Mouse (Mus musculus): ENCODE results near the gene Slc34a2. TPM values are rescaled to one million over a fixed set of nuclear protein-coding genes. Genes with fewer than 3 reads are reported as not detected.

Slc34a2 gene
- polyA plus RNA-seq, 1 experiment from 2014 or later, result 0.35 TPM

GRCm38 (mm10) chr5:53023432-53023831 lies 14.4 kb upstream of the Slc34a2 start:
- Histone ChIP-seq H3K4me3 (ENCODE audit: low read depth, low read length) (no peak overlapping the region), H3K27ac (ENCODE audit: low read depth) (no peak overlapping the region), H3K36me3 (replicated peaks; ENCODE audit: insufficient read depth, low read length) (no peaks in the 10 kb centered on the region), H3K27me3 (ENCODE audit: insufficient read depth, low read length) (no peaks in the 10 kb centered on the region), H3K4me2 (ENCODE audit: low read depth, low read length) (no peak overlapping the region), H3K9ac (replicated peaks) (no peak overlapping the region), H3K4me1 (ENCODE audit: insufficient read depth) (no peaks in the 10 kb centered on the region; the same call in 1 of the 2 replicates), H3K9me3 (ENCODE audit: low read length) (no peaks in the 10 kb centered on the region)
- DNase-seq, result no peak
- TF ChIP-seq EP300 (IDR thresholded peaks at IDR 0.05; ENCODE audit: low read depth) (no peak), CTCF (IDR thresholded peaks at IDR 0.05; ENCODE audit: low read depth) (no peak)
- ATAC-seq, result no peak
- 66% methylated on average over 2 of the region's 2 CpGs for WGBS (ENCODE audit: insufficient replicate concordance)

GRCm38 (mm10) chr5:53023901-53024300 lies 14.0 kb upstream of the Slc34a2 start:
- Histone ChIP-seq H3K4me2 (ENCODE audit: low read depth, low read length) (no peak overlapping the region), H3K4me3 (ENCODE audit: low read depth, low read length) (no peak overlapping the region), H3K27ac (ENCODE audit: low read depth) (no peak overlapping the region), H3K36me3 (replicated peaks; ENCODE audit: insufficient read depth, low read length) (no peaks in the 10 kb centered on the region), H3K4me1 (ENCODE audit: insufficient read depth) (no peaks in the 10 kb centered on the region; the same call in 1 of the 2 replicates), H3K27me3 (ENCODE audit: insufficient read depth, low read length) (no peaks in the 10 kb centered on the region), H3K9me3 (ENCODE audit: low read length) (no peaks in the 10 kb centered on the region), H3K9ac (replicated peaks) (no peak overlapping the region)
- TF ChIP-seq EP300 (IDR thresholded peaks at IDR 0.05; ENCODE audit: low read depth) (no peak), CTCF (IDR thresholded peaks at IDR 0.05; ENCODE audit: low read depth) (no peak)
- DNase-seq (peak; percentile 18), ATAC-seq (peak; percentile 68)
- 65% methylated on average over 5 of the region's 5 CpGs for WGBS (ENCODE audit: insufficient replicate concordance)

- TF ChIP-seq EP300 (IDR thresholded peaks at IDR 0.05; ENCODE audit: low read depth) (no peak), CTCF (IDR thresholded peaks at IDR 0.05; ENCODE audit: low read depth) (no peak)
- Histone ChIP-seq H3K4me2 (ENCODE audit: low read depth, low read length) (no peak overlapping the region), H3K4me3 (ENCODE audit: low read depth, low read length) (no peak overlapping the region), H3K27ac (ENCODE audit: low read depth) (no peak overlapping the region), H3K9me3 (ENCODE audit: low read length) (no peaks in the 10 kb centered on the region), H3K9ac (replicated peaks) (no peak overlapping the region), H3K4me1 (ENCODE audit: insufficient read depth) (no peaks in the 10 kb centered on the region; the same call in 1 of the 2 replicates), H3K27me3 (ENCODE audit: insufficient read depth, low read length) (no peaks in the 10 kb centered on the region), H3K36me3 (replicated peaks; ENCODE audit: insufficient read depth, low read length) (no peaks in the 10 kb centered on the region)
- 67% methylated on average over 8 of the region's 8 CpGs for WGBS (ENCODE audit: insufficient replicate concordance)
- DNase-seq (no peak), ATAC-seq (no peak)
These were observed 12.5 kb upstream of the Slc34a2 start for GRCm38 (mm10) chr5:53025276-53025973.

GRCm38 (mm10) chr5:53031346-53031745 lies 6.5 kb upstream of the Slc34a2 start:
- H3K9me3 ChIP-seq (ENCODE audit: low read length), result no peaks in the 10 kb centered on the region
- DNase-seq, result no peak
- H3K27me3 ChIP-seq (ENCODE audit: insufficient read depth, low read length), result no peaks in the 10 kb centered on the region
- TF ChIP-seq CTCF (IDR thresholded peaks at IDR 0.05; ENCODE audit: low read depth), result no peak
- TF ChIP-seq EP300 (IDR thresholded peaks at IDR 0.05; ENCODE audit: low read depth), result no peak
- 47% methylated on average over 1 of the region's 1 CpGs for WGBS (ENCODE audit: insufficient replicate concordance)
- no peak overlapping the region for H3K27ac ChIP-seq (ENCODE audit: low read depth)
- H3K4me2 ChIP-seq (ENCODE audit: low read depth, low read length), result no peak overlapping the region
- no peaks in the 10 kb centered on the region for H3K4me1 ChIP-seq (ENCODE audit: insufficient read depth)
- no peaks in the 10 kb centered on the region for H3K36me3 ChIP-seq (replicated peaks; ENCODE audit: insufficient read depth, low read length)
- ATAC-seq, result peak; percentile 90
- no peak overlapping the region for H3K4me3 ChIP-seq (ENCODE audit: low read depth, low read length)
- H3K9ac ChIP-seq (replicated peaks), result no peak overlapping the region

- no peak for TF ChIP-seq CTCF (IDR thresholded peaks at IDR 0.05; ENCODE audit: low read depth)
- Histone ChIP-seq H3K4me3 (ENCODE audit: low read depth, low read length) (no peak overlapping the region), H3K27me3 (ENCODE audit: insufficient read depth, low read length) (no peaks in the 10 kb centered on the region), H3K4me2 (ENCODE audit: low read depth, low read length) (no peak overlapping the region), H3K9me3 (ENCODE audit: low read length) (no peaks in the 10 kb centered on the region), H3K9ac (replicated peaks) (no peak overlapping the region), H3K27ac (ENCODE audit: low read depth) (peak overlapping the region; percentile 34; the same call in 1 of the 2 replicates), H3K4me1 (ENCODE audit: insufficient read depth) (peaks cover 10% of the 10 kb centered on the region; the same call in 1 of the 2 replicates), H3K36me3 (replicated peaks; ENCODE audit: insufficient read depth, low read length) (no peaks in the 10 kb centered on the region)
- WGBS (ENCODE audit: insufficient replicate concordance), result 45% methylated on average over 5 of the region's 5 CpGs
- ATAC-seq (peak; percentile 50; the same call in 1 of the 2 replicates), DNase-seq (no peak)
These were observed 4.3 kb downstream of the Slc34a2 start for GRCm38 (mm10) chr5:53042034-53042748.

- Histone ChIP-seq H3K9ac (replicated peaks) (no peak overlapping the region), H3K27ac (ENCODE audit: low read depth) (no peak overlapping the region), H3K9me3 (ENCODE audit: low read length) (no peaks in the 10 kb centered on the region), H3K4me1 (ENCODE audit: insufficient read depth) (peaks cover 10% of the 10 kb centered on the region; the same call in 1 of the 2 replicates), H3K27me3 (ENCODE audit: insufficient read depth, low read length) (no peaks in the 10 kb centered on the region), H3K4me2 (ENCODE audit: low read depth, low read length) (no peak overlapping the region), H3K4me3 (ENCODE audit: low read depth, low read length) (no peak overlapping the region), H3K36me3 (replicated peaks; ENCODE audit: insufficient read depth, low read length) (no peaks in the 10 kb centered on the region)
- 68% methylated on average over 8 of the region's 8 CpGs for whole genome bisulfite sequencing (ENCODE audit: insufficient replicate concordance)
- no peak for TF ChIP-seq CTCF (IDR thresholded peaks at IDR 0.05; ENCODE audit: low read depth)
- TF ChIP-seq EP300 (IDR thresholded peaks at IDR 0.05; ENCODE audit: low read depth), result no peak
- ATAC-seq (no peak; the same call in 1 of the 2 replicates), DNase-seq (no peak)
These were observed 5.0 kb downstream of the Slc34a2 start for GRCm38 (mm10) chr5:53042771-53043371.

All from liver, postnatal 0 days (tissue).